Mouse (Mus musculus): Measurements from ENCODE around the gene Ppp4c. TPM values are rescaled to one million over a fixed set of nuclear protein-coding genes. Genes with fewer than 3 reads are reported as not detected.

Gene Ppp4c
- polyA plus RNA-seq, 1 experiment = 135 TPM

- Histone ChIP-seq H3K4me3 (ENCODE audit: insufficient read depth, low read depth, low read length) (no peak overlapping the region), H3K4me1 (ENCODE audit: control insufficient read depth, insufficient read depth, low read length) (no peaks in the 10 kb centered on the region), H3K27ac (ENCODE audit: insufficient read depth, low read depth, low read length) (no peak overlapping the region), H3K36me3 (ENCODE audit: control insufficient read depth, insufficient read depth, low read length) (no peaks in the 10 kb centered on the region), H3K27me3 (replicated peaks; ENCODE audit: control insufficient read depth, insufficient read depth, low read length) (no peaks in the 10 kb centered on the region)
- DNase-seq = no peak
- TF ChIP-seq POLR2A (IDR thresholded peaks at IDR 0.05; ENCODE audit: low read depth, low read length) (no peak), CTCF (conservative IDR thresholded peaks at IDR 0.05; ENCODE audit: insufficient read depth, insufficient read length, low read depth, low read length) (no peak)
- 61% methylated on average over 5 of the region's 5 CpGs for WGBS
Measured at GRCm38 (mm10) chr7:126809723-126810369, 17.6 kb upstream of the Ppp4c start.

GRCm38 (mm10) chr7:126808703-126809455, 16.6 kb upstream of the Ppp4c start:
- TF ChIP-seq CTCF (conservative IDR thresholded peaks at IDR 0.05; ENCODE audit: insufficient read depth, insufficient read length, low read depth, low read length) = no peak
- TF ChIP-seq POLR2A (IDR thresholded peaks at IDR 0.05; ENCODE audit: low read depth, low read length) = no peak
- under 1% methylated on average over 43 of the region's 43 CpGs for WGBS
- Histone ChIP-seq H3K36me3 (ENCODE audit: control insufficient read depth, insufficient read depth, low read length) (no peaks in the 10 kb centered on the region), H3K27me3 (replicated peaks; ENCODE audit: control insufficient read depth, insufficient read depth, low read length) (no peaks in the 10 kb centered on the region), H3K4me3 (ENCODE audit: insufficient read depth, low read depth, low read length) (peak overlapping the region; percentile 64), H3K4me1 (ENCODE audit: control insufficient read depth, insufficient read depth, low read length) (no peaks in the 10 kb centered on the region), H3K27ac (ENCODE audit: insufficient read depth, low read depth, low read length) (no peak overlapping the region)
- peak; percentile 96 for DNase-seq

- DNase-seq = no peak
- 65% methylated on average over 4 of the region's 4 CpGs for WGBS
- H3K27me3 ChIP-seq (replicated peaks; ENCODE audit: control insufficient read depth, insufficient read depth, low read length) = no peaks in the 10 kb centered on the region
- TF ChIP-seq POLR2A (IDR thresholded peaks at IDR 0.05; ENCODE audit: low read depth, low read length) = no peak
- no peak for TF ChIP-seq CTCF (conservative IDR thresholded peaks at IDR 0.05; ENCODE audit: insufficient read depth, insufficient read length, low read depth, low read length)
- H3K4me1 ChIP-seq (ENCODE audit: control insufficient read depth, insufficient read depth, low read length) = no peaks in the 10 kb centered on the region
- no peak overlapping the region for H3K4me3 ChIP-seq (ENCODE audit: insufficient read depth, low read depth, low read length)
- H3K36me3 ChIP-seq (ENCODE audit: control insufficient read depth, insufficient read depth, low read length) = no peaks in the 10 kb centered on the region
- H3K27ac ChIP-seq (ENCODE audit: insufficient read depth, low read depth, low read length) = no peak overlapping the region
Measured at GRCm38 (mm10) chr7:126807405-126807804, 15.1 kb upstream of the Ppp4c start.

GRCm38 (mm10) chr7:126806956-126807355, 14.7 kb upstream of the Ppp4c start:
- TF ChIP-seq CTCF (conservative IDR thresholded peaks at IDR 0.05; ENCODE audit: insufficient read depth, insufficient read length, low read depth, low read length) = no peak
- TF ChIP-seq POLR2A (IDR thresholded peaks at IDR 0.05; ENCODE audit: low read depth, low read length) = no peak
- peak; percentile 70 for DNase-seq
- H3K27ac ChIP-seq (ENCODE audit: insufficient read depth, low read depth, low read length) = no peak overlapping the region
- no peak overlapping the region for H3K4me3 ChIP-seq (ENCODE audit: insufficient read depth, low read depth, low read length)
- H3K27me3 ChIP-seq (replicated peaks; ENCODE audit: control insufficient read depth, insufficient read depth, low read length) = no peaks in the 10 kb centered on the region
- no peaks in the 10 kb centered on the region for H3K4me1 ChIP-seq (ENCODE audit: control insufficient read depth, insufficient read depth, low read length)
- WGBS = 60% methylated on average over 6 of the region's 6 CpGs
- H3K36me3 ChIP-seq (ENCODE audit: control insufficient read depth, insufficient read depth, low read length) = no peaks in the 10 kb centered on the region

- Histone ChIP-seq H3K27ac (ENCODE audit: insufficient read depth, low read depth, low read length) (no peak overlapping the region), H3K4me1 (ENCODE audit: control insufficient read depth, insufficient read depth, low read length) (peaks cover 3% of the 10 kb centered on the region; the same call in 1 of the 2 replicates), H3K36me3 (ENCODE audit: control insufficient read depth, insufficient read depth, low read length) (no peaks in the 10 kb centered on the region), H3K27me3 (replicated peaks; ENCODE audit: control insufficient read depth, insufficient read depth, low read length) (no peaks in the 10 kb centered on the region), H3K4me3 (ENCODE audit: insufficient read depth, low read depth, low read length) (no peak overlapping the region)
- DNase-seq = no peak
- TF ChIP-seq CTCF (conservative IDR thresholded peaks at IDR 0.05; ENCODE audit: insufficient read depth, insufficient read length, low read depth, low read length) (no peak), POLR2A (IDR thresholded peaks at IDR 0.05; ENCODE audit: low read depth, low read length) (no peak)
Measured at GRCm38 (mm10) chr7:126803751-126804150, 11.5 kb upstream of the Ppp4c start.

- Histone ChIP-seq H3K27ac (ENCODE audit: insufficient read depth, low read depth, low read length) (no peak overlapping the region), H3K27me3 (replicated peaks; ENCODE audit: control insufficient read depth, insufficient read depth, low read length) (no peaks in the 10 kb centered on the region), H3K36me3 (ENCODE audit: control insufficient read depth, insufficient read depth, low read length) (no peaks in the 10 kb centered on the region), H3K4me3 (ENCODE audit: insufficient read depth, low read depth, low read length) (no peak overlapping the region), H3K4me1 (ENCODE audit: control insufficient read depth, insufficient read depth, low read length) (peaks cover 3% of the 10 kb centered on the region; the same call in 1 of the 2 replicates)
- 95% methylated on average over 6 of the region's 6 CpGs for WGBS
- no peak for TF ChIP-seq POLR2A (IDR thresholded peaks at IDR 0.05; ENCODE audit: low read depth, low read length)
- TF ChIP-seq CTCF (conservative IDR thresholded peaks at IDR 0.05; ENCODE audit: insufficient read depth, insufficient read length, low read depth, low read length) = no peak
- DNase-seq = no peak
Measured at GRCm38 (mm10) chr7:126803181-126803580, 10.9 kb upstream of the Ppp4c start.

- no peak for DNase-seq
- 76% methylated on average over 11 of the region's 11 CpGs for WGBS
- no peak for TF ChIP-seq CTCF (conservative IDR thresholded peaks at IDR 0.05; ENCODE audit: insufficient read depth, insufficient read length, low read depth, low read length)
- Histone ChIP-seq H3K36me3 (ENCODE audit: control insufficient read depth, insufficient read depth, low read length) (no peaks in the 10 kb centered on the region), H3K27me3 (replicated peaks; ENCODE audit: control insufficient read depth, insufficient read depth, low read length) (no peaks in the 10 kb centered on the region), H3K27ac (ENCODE audit: insufficient read depth, low read depth, low read length) (no peak overlapping the region), H3K4me1 (ENCODE audit: control insufficient read depth, insufficient read depth, low read length) (peaks cover 3% of the 10 kb centered on the region; the same call in 1 of the 2 replicates), H3K4me3 (ENCODE audit: insufficient read depth, low read depth, low read length) (no peak overlapping the region)
Measured at GRCm38 (mm10) chr7:126802134-126802889, 10.0 kb upstream of the Ppp4c start.
